Mouse (Mus musculus): Measurements from ENCODE around the gene Cbln3. TPM values are rescaled to one million over a fixed set of nuclear protein-coding genes. Genes with fewer than 3 reads are reported as not detected.

Cbln3 gene
- polyA plus RNA-seq, 1 experiment = 0.04 TPM

DNA sequence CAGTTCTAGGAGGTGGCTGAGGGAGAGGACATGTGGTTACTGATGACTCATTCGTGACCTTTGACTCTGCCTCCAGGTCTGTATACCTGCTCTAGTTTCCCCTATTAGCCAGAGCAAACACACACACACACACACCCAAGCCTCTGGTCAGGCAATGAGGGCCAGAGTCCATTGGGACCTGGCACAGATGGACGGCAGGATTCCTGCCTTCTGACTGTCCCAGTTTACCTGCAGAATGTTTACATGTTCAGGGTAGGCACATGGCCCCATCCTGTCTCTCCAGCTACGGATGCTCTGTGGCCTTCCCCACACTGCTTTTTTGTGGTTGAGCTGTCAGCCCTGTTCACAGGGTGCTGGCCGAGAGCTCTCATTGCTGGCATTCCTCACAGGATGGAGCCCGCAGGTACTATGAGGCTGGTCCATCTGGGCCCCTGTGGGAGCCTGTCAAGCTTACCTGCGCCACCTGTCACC lies 2.0 kb downstream of the Cbln3 start:
- no peak overlapping the region for H3K4me3 ChIP-seq (ENCODE audit: control insufficient read depth, insufficient read depth, low read length)
- H3K27ac ChIP-seq (ENCODE audit: control insufficient read depth, insufficient read depth, low read length) = no peak overlapping the region

DNA sequence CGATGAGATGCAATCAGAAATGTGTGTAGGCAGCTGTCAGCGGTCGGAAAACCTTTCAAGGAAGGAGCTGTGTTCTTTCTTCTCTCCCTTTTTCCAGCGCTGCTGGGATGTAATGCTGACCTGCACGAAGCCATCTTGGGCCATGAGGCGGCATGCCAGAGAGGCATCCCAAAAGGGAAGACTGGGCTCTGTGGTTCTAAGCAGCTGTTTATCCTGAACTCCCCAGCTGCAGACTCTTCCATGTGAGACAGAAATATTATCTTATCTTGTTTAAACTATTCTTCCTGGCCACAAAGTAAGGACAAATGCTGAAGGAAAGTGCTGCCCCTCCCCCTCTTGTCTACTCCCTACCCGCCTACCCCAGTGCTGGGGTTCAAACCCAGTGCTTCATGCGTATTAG lies 3.2 kb downstream of the Cbln3 start:
- Histone ChIP-seq H3K36me3 (ENCODE audit: control insufficient read depth, insufficient read depth, low read length) (no peaks in the 10 kb centered on the region), H3K27ac (ENCODE audit: control insufficient read depth, insufficient read depth, low read length) (no peak overlapping the region), H3K27me3 (ENCODE audit: control insufficient read depth, insufficient read depth, low read length) (peaks cover 2% of the 10 kb centered on the region; the same call in 1 of the 2 replicates), H3K4me3 (ENCODE audit: control insufficient read depth, insufficient read depth, low read length) (no peak overlapping the region), H3K4me1 (replicated peaks; ENCODE audit: control insufficient read depth, insufficient read depth, low read length) (peaks cover 16% of the 10 kb centered on the region)
- DNase-seq = no peak
- TF ChIP-seq POLR2A (IDR thresholded peaks at IDR 0.05; ENCODE audit: control insufficient read depth, extremely low read depth, insufficient read depth, low read length, poor library complexity) (no peak), CTCF (IDR thresholded peaks at IDR 0.05; ENCODE audit: borderline replicate concordance, control insufficient read depth, extremely low read depth, insufficient read depth, low read length, poor library complexity) (no peak)
- 92% methylated on average over 8 of the region's 8 CpGs for WGBS

More for the DNA sequence above, 2.0 kb downstream of the Cbln3 start:
- H3K4me1 ChIP-seq (replicated peaks; ENCODE audit: control insufficient read depth, insufficient read depth, low read length) = peaks cover 25% of the 10 kb centered on the region
- peaks cover 2% of the 10 kb centered on the region; the same call in 1 of the 2 replicates for H3K36me3 ChIP-seq (ENCODE audit: control insufficient read depth, insufficient read depth, low read length)
- peak; percentile 16 for DNase-seq
- 12% methylated on average over 6 of the region's 6 CpGs for WGBS
- H3K27me3 ChIP-seq (ENCODE audit: control insufficient read depth, insufficient read depth, low read length) = peaks cover 2% of the 10 kb centered on the region; the same call in 1 of the 2 replicates
- TF ChIP-seq POLR2A (IDR thresholded peaks at IDR 0.05; ENCODE audit: control insufficient read depth, extremely low read depth, insufficient read depth, low read length, poor library complexity) (no peak), CTCF (IDR thresholded peaks at IDR 0.05; ENCODE audit: borderline replicate concordance, control insufficient read depth, extremely low read depth, insufficient read depth, low read length, poor library complexity) (no peak)

GRCm38 (mm10) chr14:55879623-55880022 lies 4.6 kb downstream of the Cbln3 start:
- Histone ChIP-seq H3K27me3 (ENCODE audit: control insufficient read depth, insufficient read depth, low read length) (peaks cover 2% of the 10 kb centered on the region; the same call in 1 of the 2 replicates), H3K4me1 (replicated peaks; ENCODE audit: control insufficient read depth, insufficient read depth, low read length) (peaks cover 11% of the 10 kb centered on the region), H3K4me3 (ENCODE audit: control insufficient read depth, insufficient read depth, low read length) (no peak overlapping the region), H3K27ac (ENCODE audit: control insufficient read depth, insufficient read depth, low read length) (no peak overlapping the region), H3K36me3 (ENCODE audit: control insufficient read depth, insufficient read depth, low read length) (no peaks in the 10 kb centered on the region)
- 17% methylated on average over 1 of the region's 1 CpGs for WGBS
- TF ChIP-seq CTCF (IDR thresholded peaks at IDR 0.05; ENCODE audit: borderline replicate concordance, control insufficient read depth, extremely low read depth, insufficient read depth, low read length, poor library complexity) (no peak; the same call in 1 of the 2 replicates), POLR2A (IDR thresholded peaks at IDR 0.05; ENCODE audit: control insufficient read depth, extremely low read depth, insufficient read depth, low read length, poor library complexity) (no peak)
- peak; percentile 83 for DNase-seq

DNA sequence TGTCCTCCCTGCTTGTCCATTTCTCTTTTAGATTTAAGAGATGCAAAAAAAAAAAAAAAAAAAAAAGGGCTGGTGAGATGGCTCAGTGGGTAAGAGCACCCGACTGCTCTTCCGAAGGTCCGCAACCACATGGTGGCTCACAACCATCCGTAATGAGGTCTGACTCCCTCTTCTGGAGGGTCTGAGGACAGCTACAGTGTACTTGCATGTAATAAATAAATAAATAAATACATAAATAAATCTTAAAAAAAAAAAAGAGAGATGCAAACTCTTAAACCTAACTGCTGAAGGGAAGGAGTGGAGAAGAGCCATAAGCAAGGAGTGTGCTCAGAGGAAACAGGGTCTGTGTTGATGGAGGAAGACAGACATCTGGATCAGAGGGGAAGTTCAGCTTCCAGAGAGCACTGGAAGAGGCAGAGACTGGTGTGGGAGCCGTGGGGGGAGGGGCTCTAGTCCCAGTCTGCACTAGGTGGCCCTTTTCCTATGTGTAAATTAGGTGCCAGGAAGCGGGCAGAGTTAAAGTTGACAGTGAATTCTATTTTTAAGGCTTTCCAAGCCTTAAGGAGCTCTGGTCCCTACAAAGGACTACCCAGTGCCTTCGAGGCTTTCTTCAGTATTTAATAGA lies 5.8 kb downstream of the Cbln3 start:
- no peak for DNase-seq
- WGBS = 13% methylated on average over 7 of the region's 7 CpGs
- Histone ChIP-seq H3K27ac (ENCODE audit: control insufficient read depth, insufficient read depth, low read length) (no peak overlapping the region), H3K36me3 (ENCODE audit: control insufficient read depth, insufficient read depth, low read length) (no peaks in the 10 kb centered on the region), H3K4me1 (replicated peaks; ENCODE audit: control insufficient read depth, insufficient read depth, low read length) (peaks cover 18% of the 10 kb centered on the region), H3K4me3 (ENCODE audit: control insufficient read depth, insufficient read depth, low read length) (no peak overlapping the region), H3K27me3 (ENCODE audit: control insufficient read depth, insufficient read depth, low read length) (peaks cover 2% of the 10 kb centered on the region; the same call in 1 of the 2 replicates)
- TF ChIP-seq POLR2A (IDR thresholded peaks at IDR 0.05; ENCODE audit: control insufficient read depth, extremely low read depth, insufficient read depth, low read length, poor library complexity) (no peak), CTCF (IDR thresholded peaks at IDR 0.05; ENCODE audit: borderline replicate concordance, control insufficient read depth, extremely low read depth, insufficient read depth, low read length, poor library complexity) (no peak)

DNA sequence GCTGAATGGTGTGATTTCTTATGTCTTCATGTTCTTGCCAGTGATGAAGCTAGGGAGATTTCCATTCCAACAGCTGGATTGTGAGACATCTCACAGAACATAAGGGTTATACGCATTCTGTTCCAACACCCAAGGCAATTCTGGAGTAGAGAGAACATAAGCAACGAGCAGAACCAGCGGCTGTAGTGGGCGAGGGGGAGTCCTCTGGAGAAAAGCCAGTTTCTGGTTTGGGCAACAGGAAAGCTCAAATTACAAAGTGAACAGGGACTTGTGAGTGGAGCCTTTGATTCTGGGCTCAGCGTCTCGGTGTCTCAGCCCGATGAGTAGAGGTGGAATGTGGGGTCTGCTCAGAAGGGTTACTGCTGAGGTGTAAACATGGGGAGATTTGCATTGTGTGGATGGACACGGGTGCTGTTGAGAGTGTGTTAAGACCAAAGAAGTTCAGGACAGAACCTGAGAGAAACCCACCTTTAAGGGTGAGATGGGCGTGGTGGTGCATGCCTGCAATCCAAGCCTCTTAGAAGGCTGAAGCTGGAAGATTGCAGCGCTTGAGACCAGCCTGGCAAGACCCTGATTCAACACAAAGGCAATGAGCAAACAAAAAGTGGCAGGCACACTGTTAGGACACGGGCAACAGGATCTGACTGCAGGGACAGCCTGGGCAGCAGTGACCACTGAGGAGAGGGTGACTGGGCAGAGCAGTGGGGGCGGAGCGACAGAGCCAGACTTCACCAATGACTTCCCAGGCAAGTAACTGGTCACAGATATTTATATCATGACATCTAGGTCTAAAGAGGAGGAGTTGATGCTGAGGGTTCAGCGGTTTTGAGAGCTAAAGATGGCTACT lies 6.5 kb downstream of the Cbln3 start:
- no peak for DNase-seq
- no peak for TF ChIP-seq CTCF (IDR thresholded peaks at IDR 0.05; ENCODE audit: borderline replicate concordance, control insufficient read depth, extremely low read depth, insufficient read depth, low read length, poor library complexity)
- no peak for TF ChIP-seq POLR2A (IDR thresholded peaks at IDR 0.05; ENCODE audit: control insufficient read depth, extremely low read depth, insufficient read depth, low read length, poor library complexity)
- H3K36me3 ChIP-seq (ENCODE audit: control insufficient read depth, insufficient read depth, low read length) = no peaks in the 10 kb centered on the region
- peaks cover 15% of the 10 kb centered on the region for H3K4me1 ChIP-seq (replicated peaks; ENCODE audit: control insufficient read depth, insufficient read depth, low read length)
- H3K4me3 ChIP-seq (ENCODE audit: control insufficient read depth, insufficient read depth, low read length) = no peak overlapping the region
- H3K27me3 ChIP-seq (ENCODE audit: control insufficient read depth, insufficient read depth, low read length) = peaks cover 2% of the 10 kb centered on the region; the same call in 1 of the 2 replicates
- H3K27ac ChIP-seq (ENCODE audit: control insufficient read depth, insufficient read depth, low read length) = no peak overlapping the region
- whole genome bisulfite sequencing = 30% methylated on average over 14 of the region's 14 CpGs
